Mouse (Mus musculus) cerebellum, adult 9-11 months (tissue): ENCODE data around the gene Adcy3.

Experiments
- DNase-seq: peaks from one replicate; pipeline ENCODE4 v3.0.0; 2022

The Adcy3 gene

DNA sequence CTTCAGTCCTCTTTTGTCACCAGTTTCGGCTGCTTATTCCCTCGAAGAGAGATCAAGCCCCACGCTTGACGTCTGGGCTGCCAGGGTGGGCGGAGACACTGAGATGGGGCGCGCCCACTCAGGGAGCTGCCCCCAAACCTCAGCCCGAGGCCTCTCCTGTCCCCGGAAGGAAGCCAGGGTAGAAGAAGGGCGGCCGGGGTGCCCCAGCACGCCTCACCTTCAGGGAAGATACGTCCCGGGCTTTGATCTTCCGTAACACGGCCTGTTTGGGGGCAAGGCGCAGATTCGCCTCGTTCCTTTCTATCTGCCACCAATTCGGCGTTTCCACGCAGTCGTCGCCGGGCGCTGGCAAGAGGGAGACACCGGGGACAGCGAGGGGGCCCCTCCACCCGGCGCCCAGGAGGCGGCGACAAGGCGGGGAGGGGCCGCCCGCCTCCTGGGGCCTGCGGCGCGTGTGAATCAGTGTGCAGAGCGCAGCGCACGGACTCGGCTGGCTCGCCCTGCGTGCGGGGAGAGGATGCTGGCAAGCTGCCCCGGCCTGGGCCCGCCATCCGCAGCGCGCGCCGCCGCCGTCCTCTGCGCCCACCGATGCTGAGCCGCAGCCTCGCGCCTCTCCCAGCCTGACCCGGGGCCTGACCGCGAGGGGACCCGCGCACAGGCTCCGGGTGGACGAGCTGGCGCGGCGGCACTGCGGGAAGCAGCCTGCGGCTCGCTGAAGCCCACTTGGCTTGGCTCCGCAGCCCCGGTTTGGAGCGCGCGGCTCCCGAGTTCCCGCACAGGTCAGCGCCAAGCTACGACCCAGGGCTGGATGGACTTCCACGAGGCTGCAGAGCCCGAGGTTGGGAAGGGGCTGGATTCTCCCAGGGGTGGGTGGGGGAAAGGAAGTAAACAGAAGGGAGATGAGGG lies at the start of gene Adcy3:
Adcy3 (plus strand) TSS at position 163 of the 906 bp plus-strand sequence.
- peak; percentile 77 for DNase-seq

DNA sequence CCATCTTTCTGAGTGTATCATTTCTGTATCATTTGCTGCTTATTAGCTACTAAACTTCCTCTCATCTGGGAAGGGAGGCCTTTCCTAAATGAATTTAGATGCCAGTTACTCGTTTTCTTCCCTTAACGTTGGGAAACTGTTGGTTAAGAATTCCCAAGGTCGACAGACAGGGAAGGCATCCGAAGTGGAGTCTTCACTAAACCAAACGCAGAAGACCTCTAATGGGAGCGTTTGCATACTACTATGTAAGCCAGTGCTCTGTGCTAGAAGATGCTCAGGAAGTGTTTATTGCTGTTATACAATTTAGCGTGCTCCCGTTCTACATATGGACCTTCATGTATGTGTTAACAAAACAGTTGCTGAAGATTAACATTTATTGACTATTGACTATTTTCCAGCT lies 49.5 kb upstream of the Adcy3 start:
- no peak for DNase-seq

DNA sequence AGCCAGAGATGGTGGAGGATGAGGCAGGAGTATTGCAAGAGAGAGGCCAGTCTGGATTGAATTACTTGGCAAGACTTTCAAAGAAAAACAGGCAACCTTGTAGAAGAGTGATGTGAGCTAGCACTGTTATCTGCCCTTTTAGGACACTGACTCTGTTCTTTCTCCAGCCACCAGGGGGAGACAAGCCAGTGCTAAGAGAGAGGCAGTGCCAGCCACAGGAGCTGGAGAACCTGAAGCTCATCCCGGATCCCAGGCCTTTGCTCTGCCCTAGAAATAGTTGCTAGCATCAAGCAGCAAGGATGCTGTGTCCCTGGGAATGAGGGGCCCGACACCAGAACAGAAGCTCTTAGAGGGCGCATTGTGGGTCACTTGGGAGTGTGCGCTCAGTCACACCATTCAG lies 25.5 kb upstream of the Adcy3 start:
- peak; percentile 76 for DNase-seq

DNA sequence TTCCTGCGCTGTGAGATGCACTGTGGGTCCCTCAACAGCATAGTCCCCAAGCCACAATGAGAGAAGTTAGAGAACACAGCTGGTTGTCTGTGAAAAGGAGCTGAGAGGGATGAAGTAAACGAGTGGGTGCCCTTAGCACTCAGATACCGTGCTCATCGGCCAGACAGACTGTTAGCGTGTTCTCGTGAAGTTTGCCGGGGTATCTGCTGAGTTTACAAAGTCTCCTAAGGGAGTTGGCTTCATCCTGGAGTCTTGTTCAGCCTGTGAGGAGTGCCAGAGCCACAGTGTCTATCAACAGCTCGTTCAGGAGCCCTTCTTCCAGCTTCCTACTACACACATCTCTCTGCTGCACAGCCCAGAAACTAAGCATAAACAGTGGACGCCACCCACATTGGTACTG lies 16.8 kb upstream of the Adcy3 start:
- DNase-seq: no peak

DNA sequence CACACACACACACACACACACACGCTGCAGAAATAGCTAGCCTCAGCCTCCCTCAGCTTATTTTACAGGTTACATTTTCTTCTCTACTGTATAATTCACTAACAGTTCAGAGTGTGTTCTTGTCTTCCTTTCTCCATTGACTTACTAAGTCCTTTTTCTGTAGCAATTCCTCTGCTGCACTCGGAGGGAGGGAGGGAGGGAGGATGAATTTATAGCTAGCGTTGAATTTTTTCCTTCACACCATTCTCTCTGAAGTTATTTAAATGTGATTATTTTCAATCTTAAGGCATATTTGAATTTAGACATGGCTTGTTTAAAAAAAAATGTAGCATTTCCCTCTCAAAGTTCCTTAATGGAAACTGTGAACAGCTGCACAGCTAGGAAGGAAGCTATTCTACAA lies 15.8 kb upstream of the Adcy3 start:
- no peak for DNase-seq

DNA sequence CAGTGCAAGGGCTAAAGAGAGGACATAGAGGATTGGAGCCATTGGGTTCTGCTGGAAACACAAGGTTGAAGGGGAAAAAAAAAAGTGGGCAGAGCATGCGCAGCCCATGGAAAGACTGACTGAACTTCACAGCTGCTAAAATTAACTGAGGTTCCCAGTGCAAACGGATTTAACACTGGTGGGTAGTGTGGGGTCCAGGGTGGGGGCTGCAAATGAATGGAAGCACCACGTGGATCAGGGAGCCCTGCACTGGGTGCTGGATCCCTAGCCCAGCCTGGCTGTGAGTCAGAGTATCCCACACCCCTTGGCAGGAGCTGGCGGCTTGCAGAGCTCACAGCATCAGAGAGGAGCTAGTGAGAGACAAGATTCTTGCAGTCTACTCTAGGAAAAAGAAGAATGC lies 15.3 kb upstream of the Adcy3 start:
- no peak for DNase-seq

DNA sequence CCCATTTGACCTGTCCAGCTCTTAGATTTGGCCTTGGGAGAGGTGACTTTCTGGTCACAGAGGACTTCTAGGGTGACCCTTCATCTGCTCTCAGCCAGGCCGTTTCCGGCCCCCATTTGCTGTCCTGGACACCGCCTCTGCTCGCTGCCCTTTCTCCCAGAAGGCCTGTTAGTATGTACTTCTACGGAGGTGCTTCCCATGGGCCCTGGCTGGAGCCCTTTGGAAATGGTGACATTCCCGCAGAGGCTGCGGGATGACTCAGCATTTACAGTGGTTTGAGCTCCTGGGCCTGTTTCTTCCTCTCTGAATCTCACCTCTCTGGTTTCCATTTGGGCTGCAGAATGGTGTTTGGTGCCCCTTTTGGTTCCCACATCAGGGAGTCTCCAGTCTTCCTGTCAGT lies 5.6 kb upstream of the Adcy3 start:
- no peak for DNase-seq

DNA sequence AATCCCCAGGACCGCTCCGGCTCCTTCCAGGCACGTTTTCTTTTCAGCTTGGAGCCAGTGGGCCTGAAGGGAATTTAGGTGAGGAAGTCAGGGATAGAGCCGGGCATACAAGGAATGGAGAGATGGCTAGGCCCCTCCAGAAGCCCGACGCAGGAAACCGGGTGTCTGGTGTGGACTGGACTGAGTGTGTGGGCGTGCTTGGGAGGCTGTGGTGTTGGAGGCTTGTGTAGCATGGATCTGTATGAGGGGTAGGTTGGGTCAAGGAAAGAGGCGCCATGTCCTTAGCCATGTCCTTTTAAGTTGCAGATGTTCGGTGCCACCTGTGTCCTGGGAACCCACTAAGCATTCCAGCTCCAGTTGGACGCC lies 927 bp downstream of the Adcy3 start:
- DNase-seq: peak; percentile 50

DNA sequence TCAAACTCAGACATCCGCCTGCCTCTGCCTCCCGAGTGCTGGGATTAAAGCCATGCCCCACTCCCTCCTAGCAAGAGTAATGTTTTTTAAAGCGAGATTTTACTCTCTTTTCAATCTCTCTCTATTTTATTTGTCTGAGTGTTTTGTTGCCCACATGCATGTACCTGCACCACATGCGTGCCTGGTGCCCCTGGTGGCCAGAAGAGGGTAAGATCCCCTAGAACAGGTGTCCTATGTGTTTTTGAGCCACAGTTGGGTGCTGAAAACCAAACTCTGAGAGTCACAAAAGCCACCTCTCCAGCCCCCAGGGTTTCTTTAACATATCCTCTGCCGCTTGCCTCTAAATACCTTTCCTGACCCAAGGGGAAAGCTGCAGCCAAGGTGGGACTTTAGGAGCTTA lies 10.3 kb downstream of the Adcy3 start:
- no peak for DNase-seq

DNA sequence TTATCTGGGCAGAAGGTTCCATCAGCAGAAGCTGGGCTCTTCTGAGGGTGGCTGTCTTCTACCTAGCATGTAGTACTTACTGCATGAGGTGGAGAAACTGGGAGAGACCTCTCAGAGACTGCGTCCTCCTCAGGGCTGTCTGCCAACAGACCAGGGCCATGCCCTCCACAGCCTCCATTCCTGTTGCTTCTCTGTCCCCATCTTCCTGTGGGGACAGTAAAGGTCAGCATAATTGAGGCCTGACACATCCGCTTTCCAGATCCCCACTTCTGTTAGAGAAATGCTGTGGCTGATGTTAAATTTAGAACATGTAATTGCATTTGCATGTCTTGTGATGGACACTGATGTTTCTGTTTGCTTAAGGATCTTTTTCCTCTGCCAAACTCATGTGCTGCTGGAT lies 18.0 kb downstream of the Adcy3 start:
- DNase-seq: no peak

DNA sequence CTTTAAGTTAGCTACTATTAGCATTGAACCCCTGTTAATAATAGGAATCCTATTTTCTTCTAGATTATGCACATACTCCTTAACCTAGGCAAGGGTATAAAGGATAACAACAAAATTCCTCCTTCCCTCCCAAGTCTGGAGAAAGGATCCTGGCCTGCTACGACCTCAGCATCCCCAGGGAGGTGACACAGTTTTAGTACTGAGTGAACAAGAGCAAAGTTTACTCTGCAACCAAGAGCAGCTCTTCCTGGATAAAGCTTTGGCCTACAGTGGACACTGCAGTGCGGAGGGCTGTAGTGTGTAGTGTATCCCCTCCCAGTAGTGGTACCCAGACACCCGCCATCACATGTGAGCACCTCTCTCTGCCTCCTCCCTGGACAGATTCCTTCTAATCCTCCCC lies 19.1 kb downstream of the Adcy3 start:
- DNase-seq: no peak

DNA sequence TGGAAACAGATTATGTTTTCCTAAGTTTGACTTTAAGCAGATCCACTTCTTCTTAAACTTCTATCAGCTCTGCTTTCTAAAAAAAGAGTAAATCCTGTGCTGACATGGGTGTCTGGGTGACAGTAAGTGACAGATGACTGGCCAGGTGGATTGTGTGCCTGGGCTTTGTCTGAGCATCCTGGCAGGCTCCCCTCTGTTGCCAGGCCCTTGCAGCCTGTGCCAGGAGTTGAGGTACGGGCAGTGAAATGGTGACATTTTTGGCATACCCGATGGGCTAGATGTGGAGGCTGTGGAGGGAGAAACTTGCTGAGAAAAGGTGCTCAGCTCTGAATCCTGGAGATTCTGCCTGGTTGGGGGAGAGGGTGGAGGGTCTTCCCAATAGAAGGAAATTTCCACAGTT lies 24.6 kb downstream of the Adcy3 start:
- DNase-seq: peak; percentile 93

DNA sequence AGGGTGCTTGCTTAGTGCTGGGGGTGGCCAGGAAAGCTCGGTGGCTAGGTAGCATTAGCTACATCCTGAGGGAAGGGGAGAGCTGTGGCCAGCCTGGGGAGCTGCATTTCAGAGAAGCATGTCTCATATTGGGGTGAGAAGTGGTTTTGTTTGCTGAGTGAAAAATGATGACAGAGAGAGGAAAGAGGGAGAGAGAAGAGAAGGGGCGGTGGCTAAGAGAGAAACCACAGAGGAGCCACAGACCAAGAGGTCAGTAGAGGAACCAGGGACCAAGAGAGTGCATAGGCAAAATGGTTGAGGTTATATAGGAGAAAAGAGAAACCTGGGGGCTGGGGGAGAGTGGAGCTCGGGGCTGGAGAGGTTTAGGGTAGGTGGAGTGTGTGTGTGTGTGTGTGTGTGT lies 25.3 kb downstream of the Adcy3 start:
- no peak for DNase-seq

DNA sequence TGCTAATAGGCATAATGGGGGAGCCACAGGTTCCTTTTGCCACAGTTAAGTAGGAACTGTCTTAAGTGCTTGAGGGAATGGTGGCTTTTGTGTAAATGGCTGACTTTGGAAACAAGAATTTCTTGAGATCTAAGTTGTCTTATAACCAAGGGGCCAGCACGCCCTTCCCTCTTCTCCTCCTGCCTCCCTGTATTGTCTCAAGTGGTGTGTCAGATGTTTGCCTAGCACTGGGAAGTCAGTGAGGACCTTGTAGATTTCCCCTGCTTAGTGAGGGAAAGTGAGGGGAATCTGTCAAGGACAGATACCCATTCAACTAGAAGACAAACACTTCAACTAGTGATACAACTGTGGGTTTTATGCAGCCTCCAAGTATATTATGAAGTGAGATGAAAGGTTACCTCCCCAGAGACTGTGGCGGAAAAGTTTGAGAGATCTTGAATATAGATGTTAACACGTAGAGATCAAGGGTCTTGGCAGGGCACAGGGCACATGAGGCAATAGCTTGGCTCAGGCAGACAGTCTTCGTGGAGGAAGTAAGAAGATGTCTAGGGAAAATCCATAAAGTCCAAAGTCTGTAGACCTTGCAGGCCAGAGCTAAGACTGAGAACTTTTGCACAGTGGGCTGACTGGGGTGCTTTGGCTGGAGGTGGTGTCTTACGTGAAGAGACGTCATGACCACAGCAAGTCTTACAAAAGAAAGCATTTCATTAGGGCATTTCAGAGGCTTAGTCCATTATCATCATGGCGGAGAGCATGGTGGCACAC lies 26.1 kb downstream of the Adcy3 start:
- no peak for DNase-seq

DNA sequence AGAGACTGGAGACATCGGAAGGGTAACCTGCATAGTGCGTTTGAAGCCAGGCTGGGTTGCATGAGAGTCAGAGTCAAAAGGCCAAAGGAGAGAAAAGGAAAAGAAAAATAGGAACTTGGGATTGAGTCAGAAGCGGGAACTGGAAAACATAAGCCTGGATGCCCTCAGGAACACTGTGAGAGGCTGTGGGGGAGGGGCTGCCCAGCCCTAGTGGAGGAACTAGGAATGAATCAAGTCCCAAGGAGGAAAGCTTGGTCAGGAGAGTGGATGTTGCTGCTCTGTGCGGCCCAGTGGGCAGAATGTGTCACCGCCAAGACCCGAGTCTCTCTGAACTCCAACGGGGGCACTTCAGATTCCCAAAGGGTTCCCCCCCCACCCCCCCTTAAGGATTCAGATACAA lies 27.4 kb downstream of the Adcy3 start:
- DNase-seq: no peak

DNA sequence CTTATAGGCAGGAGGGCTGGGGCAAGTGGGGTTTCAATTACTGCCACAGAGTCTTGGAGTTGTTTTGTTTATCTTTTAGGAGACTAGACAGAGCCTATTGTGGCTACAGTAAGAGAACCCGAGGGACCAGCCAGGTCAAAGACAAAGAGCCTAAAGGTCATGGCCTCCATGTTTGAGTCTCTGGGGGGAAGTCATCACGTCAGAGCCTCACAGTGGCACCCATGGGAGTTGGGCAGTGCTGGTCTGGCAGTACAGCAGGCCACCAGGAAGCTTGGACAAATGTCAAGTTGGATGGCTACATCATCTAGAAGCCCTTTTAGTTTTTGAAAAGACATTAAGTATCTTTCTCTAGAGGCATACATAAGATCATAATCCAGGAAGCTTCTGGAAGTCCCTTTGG lies 30.0 kb downstream of the Adcy3 start:
- no peak for DNase-seq

DNA sequence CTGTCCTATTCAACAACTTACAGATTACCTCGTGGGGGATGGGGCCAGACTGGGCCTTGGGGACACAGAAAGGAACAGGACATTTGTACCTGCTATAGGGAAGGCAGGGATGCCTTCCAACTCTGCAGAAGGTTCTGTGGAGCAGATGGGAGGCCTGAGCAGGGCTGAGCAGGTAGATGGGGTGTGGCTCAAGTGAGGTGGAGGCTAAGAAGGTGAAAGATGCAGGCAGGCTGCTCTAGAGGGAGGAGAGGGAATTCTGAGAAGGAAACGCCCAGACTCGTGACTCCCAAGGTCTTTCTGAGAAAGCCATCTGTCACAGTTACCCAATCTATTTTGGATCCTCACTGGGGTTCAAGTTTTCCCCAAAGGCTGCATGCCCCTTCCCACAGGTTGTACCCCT lies 34.1 kb downstream of the Adcy3 start:
- DNase-seq: no peak

DNA sequence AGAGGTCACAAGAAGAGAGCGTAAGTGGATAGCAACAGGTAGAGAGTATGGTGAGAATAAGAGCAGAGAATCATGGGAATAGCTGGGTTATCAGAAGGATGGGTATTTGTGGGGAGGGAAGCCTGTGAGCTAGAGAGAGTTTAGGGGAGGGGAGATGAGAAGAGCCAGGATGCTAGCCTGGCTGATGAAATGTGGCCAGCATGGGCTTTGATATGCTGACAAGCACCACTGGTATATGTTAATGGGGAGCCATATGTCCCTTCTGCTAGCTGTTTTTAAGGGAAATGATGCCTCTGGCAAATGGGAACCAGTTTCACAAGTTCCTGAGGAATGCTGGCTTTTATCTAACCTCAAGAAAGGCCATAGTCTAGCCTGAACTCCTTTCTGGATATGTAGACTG lies 36.2 kb downstream of the Adcy3 start:
- no peak for DNase-seq

DNA sequence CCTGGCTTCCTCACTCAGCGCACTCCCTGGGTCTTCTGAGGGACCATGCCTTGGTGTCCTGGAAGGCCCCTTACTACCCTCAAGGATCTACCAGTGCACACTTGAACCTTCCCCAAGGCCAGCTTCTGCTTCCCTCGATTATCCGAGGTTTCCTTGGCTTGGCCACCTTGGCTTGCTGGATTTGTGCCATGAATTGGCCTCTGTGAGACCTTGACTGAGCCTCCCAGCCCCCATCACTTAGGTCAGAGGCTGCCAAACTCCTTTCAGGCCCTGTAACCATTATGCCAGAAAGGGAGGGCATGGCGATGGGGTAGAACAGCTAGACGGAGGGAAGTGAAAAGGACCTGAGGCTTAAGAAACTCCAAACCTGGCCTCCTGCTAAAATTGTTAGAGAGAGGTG lies 36.7 kb downstream of the Adcy3 start:
- no peak for DNase-seq

DNA sequence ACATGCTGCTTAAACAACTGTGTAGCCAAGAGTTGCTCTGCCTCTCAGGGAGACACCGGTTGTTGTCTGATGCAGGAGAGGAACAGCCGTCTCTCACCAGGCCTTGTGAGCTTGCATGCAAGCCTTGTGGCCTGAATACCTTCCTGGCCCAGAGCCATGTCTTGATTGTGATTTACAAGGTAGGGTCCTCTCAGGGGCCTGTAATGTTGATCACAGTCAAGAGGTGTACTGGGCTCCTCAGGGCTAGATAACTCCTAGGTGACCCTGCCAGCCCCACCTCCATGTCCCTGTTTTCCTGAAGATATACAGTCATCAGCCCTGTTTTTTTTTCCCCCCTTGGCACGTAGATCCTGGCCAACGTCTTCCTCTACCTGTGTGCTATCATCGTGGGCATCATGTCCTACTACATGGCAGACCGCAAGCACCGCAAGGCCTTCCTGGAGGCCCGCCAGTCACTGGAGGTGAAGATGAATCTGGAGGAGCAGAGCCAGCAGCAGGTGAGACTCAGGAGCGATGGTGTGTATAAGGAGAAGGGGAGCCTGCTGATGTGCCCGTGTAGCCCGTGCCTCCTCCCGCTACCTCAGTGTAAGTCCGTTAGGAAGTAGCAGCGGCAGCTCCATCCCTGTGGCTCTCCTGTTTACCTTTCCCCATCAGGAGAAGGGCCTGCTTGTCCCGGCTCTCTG lies 40.3 kb downstream of the Adcy3 start:
- peak; percentile 80 for DNase-seq

DNA sequence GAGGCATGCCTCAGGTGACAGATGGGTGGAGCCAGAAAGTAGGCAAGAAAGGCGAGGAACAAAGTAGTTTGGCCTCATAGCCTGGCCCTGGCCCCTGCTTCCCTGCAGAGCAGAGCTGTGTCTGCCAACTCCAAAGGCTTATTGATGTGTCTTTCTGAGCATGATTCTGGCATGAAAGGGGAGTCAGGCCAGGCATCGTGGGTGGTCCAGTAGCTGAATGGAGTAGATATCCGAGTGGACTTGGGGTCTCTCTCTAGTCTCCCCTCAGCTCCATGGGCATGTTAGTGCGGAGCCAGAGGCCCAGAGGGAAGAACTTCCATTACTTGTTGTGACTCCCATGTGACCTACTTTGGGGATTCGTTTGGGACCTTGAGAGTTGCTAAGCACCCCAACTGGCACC lies 45.9 kb downstream of the Adcy3 start:
- no peak for DNase-seq

DNA sequence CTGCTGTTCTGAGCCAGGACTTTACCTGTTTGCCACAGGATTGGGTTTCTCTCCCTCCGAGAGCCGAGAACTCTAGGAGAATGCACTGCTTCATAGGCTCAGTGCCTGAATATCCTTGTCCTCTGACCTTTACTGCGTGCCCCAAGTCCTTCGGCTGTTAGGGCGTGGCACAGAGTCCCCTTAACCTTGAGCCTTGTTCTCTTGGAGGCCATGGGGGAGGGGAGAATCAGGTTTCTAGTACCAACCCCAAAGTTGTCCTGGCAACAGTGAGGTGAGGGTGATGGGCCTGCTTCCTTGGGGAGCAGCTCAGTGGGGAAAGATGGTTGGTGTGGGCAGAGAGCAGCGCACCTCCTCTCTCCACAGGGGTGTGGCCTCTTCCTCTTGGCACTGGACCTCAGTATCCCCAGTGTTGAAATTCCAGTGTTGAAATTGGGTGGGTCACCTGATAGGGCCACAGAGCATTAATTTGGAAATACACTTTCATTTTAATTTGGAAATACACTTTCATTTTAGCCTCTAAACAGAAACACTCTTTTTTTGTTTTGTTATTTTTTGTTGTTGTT lies 46.8 kb downstream of the Adcy3 start:
- DNase-seq: no peak

DNA sequence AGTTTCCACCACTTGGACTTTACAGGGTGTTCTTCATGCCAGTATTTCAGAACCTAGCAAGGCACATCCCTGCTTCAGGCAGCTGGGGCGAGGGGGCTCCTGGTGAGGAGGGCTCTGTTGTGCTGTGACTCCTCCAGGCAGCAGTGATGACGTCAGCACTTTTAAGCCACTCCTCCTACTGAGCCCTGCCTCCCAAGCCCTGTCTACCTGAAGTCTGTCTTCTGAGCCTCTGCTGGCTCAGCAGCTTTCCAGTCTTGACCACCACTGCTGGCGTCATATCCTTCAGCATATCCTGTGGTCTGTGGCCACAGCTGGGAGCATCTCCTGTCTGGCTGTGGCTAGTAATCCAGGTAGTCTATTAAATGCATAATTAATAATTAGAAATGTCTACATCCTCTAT lies 47.6 kb downstream of the Adcy3 start:
- no peak for DNase-seq

DNA sequence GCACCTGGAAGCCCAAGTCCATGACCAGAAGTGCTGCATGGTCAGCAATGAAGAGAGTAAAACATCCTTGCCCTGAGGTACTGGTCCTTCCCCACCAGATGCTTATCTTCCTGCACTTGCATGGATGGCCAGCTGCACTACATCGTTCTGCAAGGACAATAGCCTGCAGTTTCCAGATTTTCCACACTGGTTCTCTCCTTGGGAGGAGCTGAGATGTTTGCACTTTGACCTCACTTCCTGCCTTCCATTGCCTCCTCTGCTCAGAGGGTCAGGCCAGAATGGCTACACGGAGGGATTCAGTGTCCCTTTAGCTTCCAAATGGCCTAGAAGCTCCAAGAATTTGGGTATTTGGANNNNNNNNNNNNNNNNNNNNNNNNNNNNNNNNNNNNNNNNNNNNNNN lies 51.7 kb downstream of the Adcy3 start:
- no peak for DNase-seq
